Mouse (Mus musculus) liver, embryonic 14.5 days (tissue): Measurements from ENCODE around the gene Fam92b.

Experiments used
- CTCF ChIP-seq: IDR thresholded peaks from 2 replicates; pipeline ENCODE4 v1.5.1; 2016; ENCODE audit warnings: antibody characterized with exemption, low read depth, control low read depth
- EP300 ChIP-seq: IDR thresholded peaks from 2 replicates; pipeline ENCODE4 v1.6.1; 2016; ENCODE audit warnings: antibody characterized with exemption, low read depth

DNA sequence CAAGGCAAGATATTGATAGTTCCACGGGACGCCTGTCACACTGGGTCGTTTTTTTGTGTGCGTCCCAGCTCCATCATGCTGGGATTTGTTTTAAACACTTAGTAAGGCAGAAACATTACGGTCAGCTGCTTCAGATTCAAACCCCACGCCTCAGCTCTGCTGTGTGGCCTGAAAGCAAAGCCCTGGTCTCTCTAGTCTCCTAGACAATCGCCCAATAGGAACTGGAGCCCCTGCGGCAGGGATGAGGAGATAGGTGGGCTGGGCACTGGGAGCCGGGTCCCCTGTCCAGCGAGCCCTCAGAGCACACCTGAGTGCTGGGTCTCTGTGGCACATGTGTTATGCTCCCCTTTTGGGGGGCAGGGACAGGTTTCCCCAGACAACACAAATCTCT, 853 bp upstream of the Fam92b start:
- TF ChIP-seq CTCF (no peak), EP300 (no peak)
